Comparison of ENCODE assay signal across 25 mouse cellular contexts in the genomic region with DNA sequence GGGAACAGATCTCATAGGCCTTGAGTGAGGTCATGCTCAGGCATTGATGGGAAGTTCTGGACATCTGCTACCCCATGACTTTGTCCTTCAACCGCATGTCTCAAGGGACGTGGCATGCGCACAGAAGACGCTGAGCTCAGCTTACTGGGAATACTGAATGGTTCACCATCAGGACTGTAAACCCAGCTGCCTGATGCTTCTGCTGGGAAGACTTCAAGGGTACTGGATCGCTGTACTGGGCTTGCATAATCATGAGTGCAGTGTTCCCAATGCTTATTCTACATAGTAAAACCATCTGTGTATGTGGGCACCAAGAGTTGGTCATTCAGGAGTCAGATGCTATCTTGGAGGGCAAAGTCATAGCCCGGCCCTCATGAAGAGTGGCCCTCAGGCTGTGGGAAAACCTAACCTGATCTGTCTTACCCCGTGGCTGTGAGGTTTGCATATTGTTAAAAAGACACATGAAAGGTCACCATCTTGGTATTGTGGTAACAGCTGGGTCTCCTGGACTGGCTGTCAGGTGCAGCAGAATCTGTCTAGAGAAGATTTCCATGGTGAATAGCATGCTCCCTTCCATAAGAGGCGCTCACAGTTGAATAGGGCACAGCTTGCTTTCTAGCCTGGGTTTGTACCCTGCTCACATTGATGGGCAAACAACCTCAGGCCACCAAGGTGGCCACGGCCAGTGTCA.
DNase-seq lines count a peak whose midpoint lies in the region; ATAC-seq and TF ChIP-seq lines count a peak whose summit lies in the region.
"Had no signal": no experiment of that assay in that cellular context is flagged by ENCODE, and none has a peak within 500 bp of the region (broad histone marks: within the 10 kb centered on the region; RNA-seq: fewer than 3 reads in every experiment).

No protein-coding gene starts in this region.

- no peak for TF ChIP-seq POLR2A in spleen, adult 2 months (IDR thresholded peaks at IDR 0.05; ENCODE audit: low read depth, low read length)
- no peak for TF ChIP-seq POLR2A in bone marrow macrophage, adult 2 months (IDR thresholded peaks at IDR 0.05; ENCODE audit: borderline replicate concordance, low read depth, low read length)
- TF ChIP-seq POLR2A in lung, adult 2 months (IDR thresholded peaks at IDR 0.05; ENCODE audit: borderline replicate concordance, extremely low read depth, low read depth, low read length), result no peak

- peak overlapping the region; percentile 19; the same call in 1 of the 2 replicates for H3K27ac ChIP-seq in liver, embryonic 16.5 days (ENCODE audit: low read length)
- H3K27ac ChIP-seq in liver, embryonic 11.5 days (ENCODE audit: low read depth, low read length), result no peak overlapping the region
- H3K27ac ChIP-seq in spleen, adult 2 months (ENCODE audit: insufficient read depth, low read length), result peak overlapping the region; percentile 90
- peak overlapping the region; percentile 91 for H3K27ac ChIP-seq in bone marrow macrophage, adult 2 months (ENCODE audit: insufficient read depth, low read depth, low read length)
- H3K27ac ChIP-seq: embryonic facial prominence, embryonic 10.5 days; embryonic facial prominence, embryonic 13.5 days; forebrain, embryonic 13.5 days; hindbrain, embryonic 12.5 days; hindbrain, embryonic 15.5 days had no signal

- no peak for DNase-seq in liver, embryonic 11.5 days (ENCODE audit: low spot score)
- no peak for DNase-seq in spleen, adult 2 months (ENCODE audit: low read depth in 1 of 2, low spot score in 2 of 2)
- DNase-seq in spleen, adult 18-20 months, result no peak
- DNase-seq in lung, adult 2 months, result no peak
- DNase-seq in lung, adult 18-20 months, result no peak
- DNase-seq: adrenal gland, adult 8-10 months; adrenal gland, postnatal 25 days; cerebellum, adult 11-12 months; cerebellum, adult 8-10 months; cerebellum, postnatal 10 days; cerebellum, postnatal 36 days; embryo, embryonic 11 days; gastrocnemius, postnatal 25 days had no signal

- no peak overlapping the region for H3K4me2 ChIP-seq in liver, embryonic 16.5 days (ENCODE audit: low read depth, low read length)
- no peak overlapping the region for H3K4me2 ChIP-seq in liver, embryonic 11.5 days
- H3K4me2 ChIP-seq: embryonic facial prominence, embryonic 13.5 days; forebrain, embryonic 13.5 days; heart, embryonic 11.5 days; hindbrain, embryonic 12.5 days; hindbrain, embryonic 15.5 days had no signal

- no peaks in the 10 kb centered on the region for H3K27me3 ChIP-seq in liver, embryonic 16.5 days (ENCODE audit: control insufficient read depth, insufficient read depth, low read depth, low read length)
- H3K27me3 ChIP-seq in liver, embryonic 11.5 days (replicated peaks; ENCODE audit: control insufficient read depth, insufficient read depth, low read length), result no peaks in the 10 kb centered on the region
- no peaks in the 10 kb centered on the region for H3K27me3 ChIP-seq in spleen, adult 2 months (ENCODE audit: control insufficient read depth, insufficient read depth, low read length)
- H3K27me3 ChIP-seq: embryonic facial prominence, embryonic 13.5 days; forebrain, embryonic 13.5 days; hindbrain, embryonic 12.5 days; hindbrain, embryonic 15.5 days had no signal

- WGBS in liver, embryonic 16.5 days (ENCODE audit: insufficient replicate concordance), result 67% methylated on average over 9 of the region's 9 CpGs
- 88% methylated on average over 9 of the region's 9 CpGs for WGBS in liver, embryonic 11.5 days
- 85% methylated on average over 9 of the region's 9 CpGs for WGBS in spleen, adult 2 months
- WGBS in lung, adult 2 months, result 90% methylated on average over 9 of the region's 9 CpGs

- H3K4me3 ChIP-seq in liver, embryonic 16.5 days (ENCODE audit: low read depth, low read length), result no peak overlapping the region
- no peak overlapping the region for H3K4me3 ChIP-seq in liver, embryonic 11.5 days (ENCODE audit: low read depth, low read length)
- H3K4me3 ChIP-seq in spleen, adult 2 months (ENCODE audit: extremely low read depth, insufficient read depth, insufficient read length), result no peak overlapping the region
- no peak overlapping the region for H3K4me3 ChIP-seq in bone marrow macrophage, adult 2 months (ENCODE audit: insufficient read depth, low read length)
- no peak overlapping the region for H3K4me3 ChIP-seq in lung, adult 2 months (replicated peaks; ENCODE audit: extremely low read depth, low read depth, low read length)
- H3K4me3 ChIP-seq: embryonic facial prominence, embryonic 10.5 days; embryonic facial prominence, embryonic 13.5 days; erythroblast, embryonic 14.5 days; forebrain, embryonic 13.5 days; hindbrain, embryonic 12.5 days; hindbrain, embryonic 15.5 days had no signal

- H3K36me3 ChIP-seq in liver, embryonic 16.5 days (ENCODE audit: control insufficient read depth, insufficient read depth), result peaks cover 2% of the 10 kb centered on the region
- peaks cover 2% of the 10 kb centered on the region for H3K36me3 ChIP-seq in liver, embryonic 11.5 days (ENCODE audit: control insufficient read depth, insufficient read depth, low read length)
- peaks cover 28% of the 10 kb centered on the region for H3K36me3 ChIP-seq in spleen, adult 2 months (ENCODE audit: control insufficient read depth, insufficient read depth, low read length)
- H3K36me3 ChIP-seq: hindbrain, embryonic 12.5 days; hindbrain, embryonic 15.5 days had no signal

- ATAC-seq in liver, embryonic 16.5 days (ENCODE audit: low read depth), result no peak
- ATAC-seq in liver, embryonic 11.5 days (replicated peaks; ENCODE audit: low FRiP score), result no peak
- ATAC-seq: activated CD4-positive, CD25-positive, alpha-beta regulatory T cell, adult 4 months; CD4-positive, CD25-positive, alpha-beta regulatory T cell, adult 4 months; forebrain, embryonic 13.5 days; forebrain, embryonic 16.5 days had no signal

- TF ChIP-seq CTCF in spleen, adult 2 months (IDR thresholded peaks at IDR 0.05; ENCODE audit: extremely low read depth, insufficient read depth, insufficient read length, insufficient replicate concordance), result no peak
- TF ChIP-seq CTCF in bone marrow macrophage, adult 2 months (IDR thresholded peaks at IDR 0.05; ENCODE audit: low read depth, low read length), result no peak
- TF ChIP-seq CTCF in lung, adult 2 months (IDR thresholded peaks at IDR 0.05; ENCODE audit: insufficient read depth, low read length), result no peak

- no peaks in the 10 kb centered on the region for H3K4me1 ChIP-seq in liver, embryonic 16.5 days (ENCODE audit: control insufficient read depth, low read depth, low read length)
- no peaks in the 10 kb centered on the region for H3K4me1 ChIP-seq in liver, embryonic 11.5 days (replicated peaks; ENCODE audit: control insufficient read depth, insufficient read depth, low read length)
- peaks cover 39% of the 10 kb centered on the region for H3K4me1 ChIP-seq in spleen, adult 2 months (ENCODE audit: control insufficient read depth, insufficient read depth, insufficient read length)
- H3K4me1 ChIP-seq in bone marrow macrophage, adult 2 months (ENCODE audit: control insufficient read depth, insufficient read depth, low read length), result peaks cover 69% of the 10 kb centered on the region
- peaks cover 2% of the 10 kb centered on the region; the same call in 1 of the 2 replicates for H3K4me1 ChIP-seq in lung, adult 2 months (ENCODE audit: control insufficient read depth, insufficient read depth, low read length)
- H3K4me1 ChIP-seq: hindbrain, embryonic 12.5 days; hindbrain, embryonic 15.5 days had no signal

- no peak overlapping the region for H3K9ac ChIP-seq in liver, embryonic 16.5 days (ENCODE audit: low read depth, low read length)
- no peak overlapping the region for H3K9ac ChIP-seq in liver, embryonic 11.5 days (ENCODE audit: low read depth, low read length)
- H3K9ac ChIP-seq: embryonic facial prominence, embryonic 13.5 days; forebrain, embryonic 13.5 days; hindbrain, embryonic 12.5 days; hindbrain, embryonic 15.5 days had no signal

- H3K9me3 ChIP-seq in liver, embryonic 16.5 days (replicated peaks; ENCODE audit: control insufficient read depth, low read length), result no peaks in the 10 kb centered on the region
- H3K9me3 ChIP-seq in liver, embryonic 11.5 days (ENCODE audit: control insufficient read depth, low read length), result no peaks in the 10 kb centered on the region
- H3K9me3 ChIP-seq: embryonic facial prominence, embryonic 10.5 days; embryonic facial prominence, embryonic 13.5 days; forebrain, embryonic 13.5 days; hindbrain, embryonic 12.5 days; hindbrain, embryonic 15.5 days had no signal
